Mouse (Mus musculus): ENCODE data around the gene Grm8.

The Grm8 gene

DNA sequence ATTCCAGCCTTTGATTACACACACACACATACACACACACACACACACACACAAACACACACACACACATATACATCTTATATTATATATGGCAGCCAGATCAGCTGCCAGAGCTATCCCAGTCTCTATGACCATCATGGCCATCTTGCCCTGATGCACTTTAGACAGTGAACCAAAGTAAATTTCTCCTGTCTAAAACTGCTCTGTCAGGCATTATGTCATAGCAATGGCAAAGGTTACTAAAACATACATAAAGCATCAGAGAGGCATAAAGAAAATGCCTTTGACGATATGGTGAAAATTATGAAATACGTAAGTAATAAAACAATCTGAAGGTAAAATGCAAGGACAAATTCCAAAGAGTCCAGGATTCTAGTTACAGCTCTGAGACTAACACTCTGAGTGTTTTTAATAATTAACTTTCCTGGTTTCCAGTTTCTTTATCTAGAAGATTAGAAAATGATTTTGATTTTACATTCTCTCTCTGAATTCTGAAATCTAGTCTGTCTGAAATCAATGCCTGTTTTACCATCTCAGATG lies 381.6 kb downstream of the Grm8 start:
- no peak for DNase-seq (ENCODE audit: low read depth, low spot score)
- H3K36me3 ChIP-seq (ENCODE audit: control insufficient read depth, insufficient read depth, low read length, poor library complexity, severe bottlenecking) = no peaks in the 10 kb centered on the region
- no peaks in the 10 kb centered on the region for H3K27me3 ChIP-seq (ENCODE audit: control insufficient read depth, insufficient read depth, low read length, poor library complexity, severe bottlenecking)

DNA sequence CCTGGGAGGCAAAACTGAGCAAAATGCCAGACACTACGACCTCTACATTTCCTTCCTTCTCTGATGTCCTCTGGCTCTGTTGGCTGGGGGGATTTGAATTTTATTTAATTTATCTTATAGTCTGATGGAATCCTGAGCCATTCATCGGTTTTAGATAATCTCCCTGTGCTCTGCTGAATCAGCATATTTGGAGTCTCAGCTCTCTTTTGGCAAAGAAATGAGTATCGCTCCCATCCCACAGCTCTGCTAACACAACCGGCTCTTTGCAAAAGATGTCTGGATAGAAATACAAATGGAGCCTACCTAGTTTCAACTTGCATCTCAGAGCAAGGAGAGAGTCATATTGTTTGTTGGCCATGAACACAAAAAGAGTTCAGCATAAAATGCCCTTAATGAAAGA lies 388.5 kb downstream of the Grm8 start:
- H3K36me3 ChIP-seq (ENCODE audit: control insufficient read depth, insufficient read depth, low read length, poor library complexity, severe bottlenecking) = no peaks in the 10 kb centered on the region
- no peaks in the 10 kb centered on the region for H3K27me3 ChIP-seq (ENCODE audit: control insufficient read depth, insufficient read depth, low read length, poor library complexity, severe bottlenecking)
- DNase-seq (ENCODE audit: low read depth, low spot score) = no peak

DNA sequence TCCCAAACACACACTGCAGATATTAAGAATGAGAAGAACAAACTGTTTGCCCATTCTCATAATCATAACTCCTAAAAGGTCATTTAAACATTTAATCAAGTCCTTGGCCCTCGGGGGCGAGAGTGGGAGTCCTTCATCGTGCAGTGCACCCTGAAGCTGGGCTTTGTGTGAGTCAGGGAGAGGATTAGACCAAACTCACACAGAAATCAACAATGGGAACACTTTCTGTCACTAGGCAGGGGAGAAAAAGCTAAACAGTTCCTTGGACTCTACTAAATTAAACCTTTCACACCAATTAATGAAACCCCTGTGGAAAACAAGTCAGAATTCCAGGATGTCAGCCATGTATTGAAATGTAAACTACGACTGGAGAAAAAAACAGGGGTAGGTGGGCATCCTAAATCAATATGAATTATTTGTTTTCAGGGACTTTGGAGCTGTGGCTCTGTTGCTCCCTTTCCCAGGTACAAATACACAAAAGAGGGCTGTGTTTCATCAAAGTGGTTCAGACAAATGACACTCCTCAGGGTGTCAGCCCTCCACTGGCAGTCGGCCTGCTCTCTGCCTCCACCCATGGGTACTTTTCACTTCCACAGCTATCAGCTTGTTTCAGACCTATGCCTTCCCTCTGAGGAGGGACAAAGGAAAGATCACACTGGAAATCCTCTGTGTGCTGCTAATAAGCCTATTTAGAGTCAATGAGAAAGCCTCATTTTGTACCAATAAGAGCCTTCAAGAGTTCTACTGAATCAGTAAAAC lies 389.1 kb downstream of the Grm8 start:
- DNase-seq (ENCODE audit: low read depth, low spot score) = no peak
- Histone ChIP-seq H3K27me3 (ENCODE audit: control insufficient read depth, insufficient read depth, low read length, poor library complexity, severe bottlenecking) (no peaks in the 10 kb centered on the region), H3K36me3 (ENCODE audit: control insufficient read depth, insufficient read depth, low read length, poor library complexity, severe bottlenecking) (no peaks in the 10 kb centered on the region)

DNA sequence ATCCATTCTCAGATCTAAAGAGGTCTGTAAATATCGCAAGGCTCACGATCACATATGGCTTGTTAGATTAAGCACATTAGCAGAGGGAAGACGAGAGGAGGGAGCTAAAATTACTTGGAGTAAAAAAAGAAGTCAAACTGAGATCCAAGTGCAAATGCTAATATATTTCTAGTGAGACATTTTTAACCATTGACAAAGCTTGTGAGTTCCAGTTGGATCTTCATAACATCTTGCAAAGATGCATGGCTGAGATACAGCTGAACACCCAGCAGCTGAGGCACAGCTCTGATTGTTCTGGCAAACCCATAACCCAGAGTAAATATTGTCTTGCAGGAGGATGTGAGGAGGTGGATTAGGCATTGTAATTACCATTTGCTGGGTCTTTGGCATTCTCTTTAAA lies 445.6 kb downstream of the Grm8 start:
- Histone ChIP-seq H3K36me3 (ENCODE audit: control insufficient read depth, insufficient read depth, low read length, poor library complexity, severe bottlenecking) (no peaks in the 10 kb centered on the region), H3K27me3 (ENCODE audit: control insufficient read depth, insufficient read depth, low read length, poor library complexity, severe bottlenecking) (no peaks in the 10 kb centered on the region)
- DNase-seq (ENCODE audit: low read depth, low spot score) = no peak

DNA sequence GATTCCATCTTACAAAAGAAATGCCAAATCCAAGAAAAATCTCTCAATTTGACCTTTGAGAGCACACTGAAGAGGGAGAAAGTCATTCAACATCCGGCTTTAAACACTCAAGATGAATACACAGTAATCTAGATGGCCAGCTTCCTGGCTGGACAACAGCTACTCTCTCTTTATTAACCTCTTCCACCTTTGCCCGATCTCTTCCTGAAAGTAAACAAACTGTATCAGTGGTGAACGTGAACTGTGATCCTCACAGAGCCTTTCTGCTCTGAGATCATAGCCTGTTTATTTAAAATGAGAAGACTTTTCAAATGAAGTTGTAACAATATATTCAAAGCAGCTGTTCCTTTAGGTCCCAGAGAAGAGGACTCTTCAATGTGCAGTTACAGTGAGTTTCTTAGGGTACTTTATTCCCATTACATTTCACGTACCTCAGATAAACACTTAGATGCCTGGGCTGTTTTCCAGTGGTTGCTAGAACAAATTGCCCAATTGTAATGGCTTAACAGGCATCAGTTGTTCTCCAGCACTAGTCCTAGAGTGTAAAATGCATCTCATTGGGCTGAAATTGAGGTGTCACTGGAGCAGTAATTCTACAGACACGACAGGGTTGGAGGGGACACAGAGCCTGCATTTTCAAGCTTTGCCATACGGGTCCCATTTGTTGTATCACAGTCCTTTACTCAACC lies 473.1 kb downstream of the Grm8 start:
- H3K36me3 ChIP-seq (ENCODE audit: control insufficient read depth, insufficient read depth, low read length, poor library complexity, severe bottlenecking) = no peaks in the 10 kb centered on the region
- no peak for DNase-seq (ENCODE audit: low read depth, low spot score)
- no peaks in the 10 kb centered on the region for H3K27me3 ChIP-seq (ENCODE audit: control insufficient read depth, insufficient read depth, low read length, poor library complexity, severe bottlenecking)

DNA sequence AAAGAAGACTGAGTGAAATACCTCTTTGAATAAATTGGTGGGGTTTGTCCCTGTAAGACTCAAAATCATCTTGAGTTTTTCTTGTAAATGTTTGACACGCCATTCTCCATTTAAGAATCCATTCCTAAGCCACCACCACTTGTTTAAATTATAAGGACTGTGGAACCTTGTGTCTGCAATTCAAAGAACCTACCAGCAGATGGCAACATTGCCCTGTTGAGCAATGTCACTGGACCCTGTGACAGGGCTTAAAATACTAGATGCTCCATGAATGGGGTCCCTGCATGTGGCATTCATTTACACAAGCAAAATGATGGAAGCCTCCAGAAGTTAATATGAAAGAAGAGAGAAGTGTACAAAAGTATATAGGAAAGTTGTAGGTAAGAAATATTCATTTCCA lies 477.5 kb downstream of the Grm8 start:
- no peaks in the 10 kb centered on the region for H3K36me3 ChIP-seq (ENCODE audit: control insufficient read depth, insufficient read depth, low read length, poor library complexity, severe bottlenecking)
- no peaks in the 10 kb centered on the region for H3K27me3 ChIP-seq (ENCODE audit: control insufficient read depth, insufficient read depth, low read length, poor library complexity, severe bottlenecking)
- peak; percentile 44 for DNase-seq (ENCODE audit: low read depth, low spot score)

DNA sequence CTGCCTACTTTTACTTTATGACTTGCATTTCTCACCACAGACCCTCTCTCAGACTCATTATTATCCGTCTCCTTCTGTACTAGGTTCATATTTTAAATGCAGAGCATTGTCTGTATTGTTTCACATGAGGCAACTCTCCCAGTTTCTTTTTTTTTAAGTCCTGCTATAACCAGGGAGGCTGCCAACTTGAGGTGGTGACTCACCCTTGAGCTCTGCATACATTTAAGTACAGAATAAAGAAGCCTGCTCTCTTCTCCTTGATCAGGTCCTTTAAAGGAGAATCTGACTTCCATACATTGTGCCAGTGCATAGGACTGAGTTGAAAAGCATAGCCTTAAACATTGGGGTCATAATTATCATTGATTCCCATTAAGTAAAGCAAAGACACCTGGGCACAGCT lies 488.5 kb downstream of the Grm8 start:
- Histone ChIP-seq H3K27me3 (ENCODE audit: control insufficient read depth, insufficient read depth, low read length, poor library complexity, severe bottlenecking) (no peaks in the 10 kb centered on the region), H3K36me3 (ENCODE audit: control insufficient read depth, insufficient read depth, low read length, poor library complexity, severe bottlenecking) (no peaks in the 10 kb centered on the region)
- no peak for DNase-seq (ENCODE audit: low read depth, low spot score)

DNA sequence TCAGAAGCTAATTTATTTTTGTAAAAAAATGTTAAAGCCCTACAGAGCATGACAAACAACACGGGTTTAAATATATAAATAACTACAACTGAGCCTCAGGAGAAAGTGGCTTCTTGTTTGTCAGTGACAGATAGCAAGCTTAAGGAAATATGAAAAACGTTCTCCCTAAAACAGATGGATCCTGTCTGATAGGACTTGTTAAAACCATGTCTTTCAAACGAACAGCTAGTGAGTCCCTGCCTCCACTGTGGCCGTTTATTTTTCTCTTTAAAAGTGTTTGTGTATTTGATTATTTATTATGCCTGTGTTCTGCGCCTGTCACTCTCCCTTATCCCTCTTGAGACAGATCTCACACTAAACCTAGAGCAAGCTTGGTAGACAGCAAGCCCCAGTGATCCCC lies 489.9 kb downstream of the Grm8 start:
- H3K27me3 ChIP-seq (ENCODE audit: control insufficient read depth, insufficient read depth, low read length, poor library complexity, severe bottlenecking) = no peaks in the 10 kb centered on the region
- no peaks in the 10 kb centered on the region for H3K36me3 ChIP-seq (ENCODE audit: control insufficient read depth, insufficient read depth, low read length, poor library complexity, severe bottlenecking)
- DNase-seq (ENCODE audit: low read depth, low spot score) = no peak

DNA sequence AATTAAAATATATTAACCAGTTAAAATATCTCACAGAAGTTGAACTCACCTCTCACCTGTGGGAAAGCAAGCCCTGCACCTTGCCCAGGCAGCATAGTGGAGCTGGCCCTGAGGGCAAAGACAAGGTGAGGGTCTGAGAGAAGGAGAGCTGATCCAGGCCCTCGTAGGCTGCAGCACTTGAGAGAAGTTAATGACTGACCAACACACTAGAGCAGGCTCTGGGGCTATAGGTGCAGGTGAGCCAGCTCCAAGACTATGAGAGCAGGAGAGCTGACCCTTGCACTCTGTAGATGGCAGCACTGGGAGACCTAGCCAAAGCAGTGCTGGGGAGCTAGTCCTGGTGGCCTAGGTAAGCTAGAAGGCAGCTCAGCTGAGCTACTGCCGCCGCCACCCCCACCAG lies 499.1 kb downstream of the Grm8 start:
- DNase-seq (ENCODE audit: low read depth, low spot score) = no peak
- Histone ChIP-seq H3K27me3 (ENCODE audit: control insufficient read depth, insufficient read depth, low read length, poor library complexity, severe bottlenecking) (no peaks in the 10 kb centered on the region), H3K36me3 (ENCODE audit: control insufficient read depth, insufficient read depth, low read length, poor library complexity, severe bottlenecking) (no peaks in the 10 kb centered on the region)

DNA sequence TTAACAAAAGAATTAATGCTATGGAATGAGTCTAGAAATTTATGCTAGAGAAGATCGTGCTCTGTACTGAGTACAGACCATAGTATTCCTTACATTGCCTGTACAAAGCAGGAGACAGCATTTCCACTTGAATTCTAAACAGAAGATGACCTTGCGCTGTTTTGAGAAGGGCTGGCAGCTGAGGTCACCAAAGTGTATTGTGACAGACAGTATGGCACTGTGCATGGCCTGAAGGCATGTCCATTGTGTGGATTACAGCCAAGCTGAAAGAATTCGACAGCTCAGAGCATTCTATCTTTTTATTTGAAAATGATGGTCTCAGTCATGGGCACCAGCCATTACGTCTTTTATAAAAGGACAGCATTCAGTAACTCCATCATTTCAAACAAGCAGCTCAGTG lies 517.5 kb downstream of the Grm8 start:
- Histone ChIP-seq H3K27me3 (ENCODE audit: control insufficient read depth, insufficient read depth, low read length, poor library complexity, severe bottlenecking) (no peaks in the 10 kb centered on the region), H3K36me3 (ENCODE audit: control insufficient read depth, insufficient read depth, low read length, poor library complexity, severe bottlenecking) (no peaks in the 10 kb centered on the region)
- DNase-seq (ENCODE audit: low read depth, low spot score) = no peak

DNA sequence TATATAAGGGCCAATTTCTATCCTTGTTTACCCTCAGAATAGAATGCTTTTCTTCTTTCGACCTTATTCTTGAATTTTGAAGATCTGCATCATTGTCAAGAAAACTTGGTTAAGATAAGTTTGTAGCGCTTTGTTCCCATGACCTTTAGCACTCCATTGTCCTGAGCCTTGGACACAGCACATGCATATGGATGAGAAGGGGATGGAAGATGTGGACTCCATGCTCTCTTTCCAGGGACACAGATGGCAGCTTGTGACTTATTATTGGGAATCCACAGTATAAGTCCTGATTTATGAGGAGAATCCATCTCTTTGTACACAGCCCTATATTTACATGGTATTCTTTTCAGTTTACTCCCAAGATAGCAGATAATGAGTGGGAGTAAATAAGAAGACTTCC lies 554.5 kb downstream of the Grm8 start:
- H3K36me3 ChIP-seq (ENCODE audit: control insufficient read depth, insufficient read depth, low read length, poor library complexity, severe bottlenecking) = no peaks in the 10 kb centered on the region
- no peaks in the 10 kb centered on the region for H3K27me3 ChIP-seq (ENCODE audit: control insufficient read depth, insufficient read depth, low read length, poor library complexity, severe bottlenecking)
- DNase-seq (ENCODE audit: low read depth, low spot score) = no peak

DNA sequence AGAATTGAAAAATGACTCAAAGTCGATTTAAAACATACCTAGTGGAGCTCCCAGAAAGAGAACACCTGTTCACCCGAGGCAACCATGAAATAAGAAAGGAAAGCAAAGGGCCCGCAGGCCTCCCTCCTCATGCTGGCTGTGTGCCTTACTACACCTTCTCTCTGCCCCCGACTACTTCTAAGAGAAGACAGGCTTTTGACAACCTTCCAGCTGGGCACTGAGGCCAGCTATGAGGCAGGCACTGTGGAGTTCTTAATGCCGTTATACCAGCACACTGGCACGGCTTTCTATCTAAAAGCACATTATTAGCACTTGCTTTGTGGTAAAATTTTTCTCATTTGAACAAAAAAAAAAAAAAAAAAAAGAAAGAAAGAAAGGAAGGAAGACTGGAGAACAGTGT lies 589.5 kb downstream of the Grm8 start:
- H3K27me3 ChIP-seq (ENCODE audit: control insufficient read depth, insufficient read depth, low read length, poor library complexity, severe bottlenecking) = no peaks in the 10 kb centered on the region
- no peak for DNase-seq (ENCODE audit: low read depth, low spot score)
- H3K36me3 ChIP-seq (ENCODE audit: control insufficient read depth, insufficient read depth, low read length, poor library complexity, severe bottlenecking) = no peaks in the 10 kb centered on the region

DNA sequence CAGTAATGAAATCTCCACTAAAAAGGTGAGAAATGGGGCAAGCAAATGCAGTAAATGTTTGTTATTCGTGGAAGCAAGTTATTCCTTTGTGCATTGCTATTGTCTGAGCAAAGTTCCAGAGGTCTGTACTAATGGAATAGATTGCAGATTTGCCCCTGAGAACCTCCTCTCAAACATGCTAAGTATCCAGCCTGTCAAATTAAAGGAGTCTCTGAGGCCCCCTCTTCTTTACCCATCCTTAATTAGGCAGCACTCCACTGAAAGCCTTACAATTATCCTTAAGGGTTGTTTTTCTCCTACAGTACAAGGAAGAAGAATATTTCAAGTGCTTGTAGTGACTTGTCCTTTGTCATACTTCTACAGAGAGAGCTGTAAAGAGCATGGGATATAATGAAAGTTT lies 617.4 kb downstream of the Grm8 start:
- Histone ChIP-seq H3K27me3 (ENCODE audit: control insufficient read depth, insufficient read depth, low read length, poor library complexity, severe bottlenecking) (no peaks in the 10 kb centered on the region), H3K36me3 (ENCODE audit: control insufficient read depth, insufficient read depth, low read length, poor library complexity, severe bottlenecking) (no peaks in the 10 kb centered on the region)
- no peak for DNase-seq (ENCODE audit: low read depth, low spot score)

DNA sequence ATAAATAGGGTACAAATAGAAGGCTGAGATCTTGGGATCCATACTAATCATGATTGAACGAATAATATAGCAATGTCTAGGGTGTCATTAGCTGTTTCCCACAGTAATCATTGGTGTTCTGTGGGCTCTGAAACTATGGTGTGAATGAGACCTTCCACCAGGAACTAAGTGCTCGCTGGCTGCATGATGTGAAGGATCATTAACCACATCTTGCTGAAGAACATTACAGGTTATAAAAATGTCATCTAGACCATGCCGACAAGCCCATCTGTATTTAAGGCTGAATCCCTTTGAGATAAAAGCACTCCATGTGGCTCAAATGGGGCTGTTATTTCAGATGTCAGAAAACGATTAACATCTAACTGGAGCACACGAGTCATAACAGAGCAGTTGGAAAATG lies 674.0 kb downstream of the Grm8 start:
- Histone ChIP-seq H3K27me3 (ENCODE audit: control insufficient read depth, insufficient read depth, low read length, poor library complexity, severe bottlenecking) (no peaks in the 10 kb centered on the region), H3K36me3 (ENCODE audit: control insufficient read depth, insufficient read depth, low read length, poor library complexity, severe bottlenecking) (no peaks in the 10 kb centered on the region)
- no peak for DNase-seq (ENCODE audit: low read depth, low spot score)

DNA sequence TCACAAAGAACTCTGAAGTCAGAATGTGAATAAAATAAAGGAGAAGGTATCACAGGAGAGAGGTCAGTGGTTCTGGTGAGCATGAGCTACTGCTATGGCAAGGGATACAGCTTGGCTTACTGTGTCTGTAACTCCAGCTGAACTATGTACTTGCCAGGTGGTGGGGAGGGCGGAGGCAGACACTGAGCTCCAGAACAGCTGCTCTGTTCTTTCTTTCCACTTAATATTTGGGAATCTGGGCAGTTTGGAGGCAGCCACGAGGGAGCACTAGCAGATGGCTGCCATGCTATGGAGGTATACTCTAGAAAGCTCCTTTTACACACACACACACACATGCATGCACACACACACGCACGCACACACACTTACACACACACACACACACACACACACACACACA lies 726.5 kb downstream of the Grm8 start:
- Histone ChIP-seq H3K27me3 (ENCODE audit: control insufficient read depth, insufficient read depth, low read length, poor library complexity, severe bottlenecking) (no peaks in the 10 kb centered on the region), H3K36me3 (ENCODE audit: control insufficient read depth, insufficient read depth, low read length, poor library complexity, severe bottlenecking) (no peaks in the 10 kb centered on the region)
- DNase-seq (ENCODE audit: low read depth, low spot score) = no peak
